Mouse (Mus musculus) brain, embryonic 14.5 days (tissue): Measurements from ENCODE around the gene Rassf5.

ENCODE experiments used
- CTCF ChIP-seq: fragments of 200-500 bp; IDR thresholded peaks from 2 replicates; pipeline ENCODE4 v1.5.1; 2012; ENCODE audit warnings: inconsistent platforms, mild to moderate bottlenecking, moderate library complexity, borderline replicate concordance; ENCODE audit not compliant: insufficient read depth, insufficient read length; ENCODE audit errors: extremely low read depth
- POLR2A ChIP-seq: fragments of 200-500 bp; IDR thresholded peaks from 2 replicates; pipeline ENCODE4 v1.6.1; 2012; ENCODE audit warnings: mild to moderate bottlenecking, inconsistent platforms, borderline replicate concordance; ENCODE audit not compliant: poor library complexity, insufficient read depth, insufficient read length, severe bottlenecking; ENCODE audit errors: extremely low read depth

DNA sequence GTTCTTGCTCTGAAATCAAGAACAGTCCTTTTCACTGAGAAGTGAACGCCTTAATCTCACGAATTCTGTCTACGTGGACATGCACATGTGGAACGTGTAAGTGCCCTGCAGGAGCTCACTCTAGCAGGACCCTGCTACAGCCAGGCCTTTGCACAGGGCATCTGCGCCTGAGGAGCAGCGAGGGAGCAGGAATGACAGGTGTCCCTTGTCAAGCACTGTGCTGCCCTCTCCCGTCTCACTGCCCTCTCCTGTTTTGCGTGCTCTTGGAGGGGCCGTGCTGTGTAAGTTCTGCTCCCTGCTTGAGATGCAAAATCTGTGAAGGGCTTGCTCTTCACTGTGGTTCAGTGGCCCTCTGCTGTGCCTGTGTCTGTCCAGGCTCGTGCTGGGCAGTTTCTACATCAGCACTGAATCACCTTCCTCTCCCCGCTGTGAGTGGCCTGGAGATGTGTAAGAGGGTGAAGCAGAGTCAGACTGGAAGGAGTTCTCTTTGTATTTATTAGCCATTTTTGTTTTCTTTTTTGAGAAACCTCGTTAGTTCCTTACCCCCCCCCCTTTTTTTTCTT lies 70.7 kb downstream of the Rassf5 start:
- TF ChIP-seq CTCF (no peak), POLR2A (no peak)
